Mouse (Mus musculus) midbrain, embryonic 10.5 days (tissue): ENCODE results near the gene Tmcc3. TPM values are rescaled to one million over a fixed set of nuclear protein-coding genes. Genes with fewer than 3 reads are reported as not detected.

Experiments
- DNase-seq: peaks from one replicate; pipeline ENCODE4 v3.0.0-alpha.2; 2017; ENCODE audit warnings: low spot score
- H3K27ac ChIP-seq: fragments of 300-500 bp; sonication (generic); replicated peaks from 2 replicates; pipeline ENCODE4 v1.5.1; 2016; ENCODE audit warnings: mild to moderate bottlenecking
- H3K27me3 ChIP-seq: fragments of 300-500 bp; sonication (generic); 2 replicates; pipeline ENCODE4 v1.6.1; 2016; ENCODE audit warnings: low read depth, mild to moderate bottlenecking; ENCODE audit not compliant: poor library complexity, severe bottlenecking
- H3K36me3 ChIP-seq: fragments of 300-500 bp; sonication (generic); 2 replicates; pipeline ENCODE4 v1.6.1; 2016; ENCODE audit warnings: mild to moderate bottlenecking, moderate library complexity
- H3K4me1 ChIP-seq: fragments of 300-500 bp; sonication (generic); 2 replicates; pipeline ENCODE4 v1.6.1; 2016
- H3K4me3 ChIP-seq: fragments of 300-500 bp; sonication (generic); 2 replicates; pipeline ENCODE4 v1.5.1; 2016; ENCODE audit warnings: mild to moderate bottlenecking, moderate library complexity
- H3K9me3 ChIP-seq: fragments of 300-500 bp; sonication (generic); replicated peaks from 2 replicates; pipeline ENCODE4 v1.6.1; 2016; ENCODE audit warnings: mild to moderate bottlenecking
- WGBS: fragments of 180-500 bp; shearing (Covaris S2); methylation state at CpG from one replicate; pipeline ENCODE4 v1.1.7; 2016; 5-methylcytosine and 5-hydroxymethylcytosine counted together
- polyA plus RNA-seq: library from polyadenylated mRNA; unstranded; fragments of >200 nt; fragmentation: Nextera tagmentation; extraction: Ambion mirVana; gene quantifications from 2 replicates; pipeline ENCODE4 v1.2.1, GENCODE M21; 2016

Gene Tmcc3
- polyA plus RNA-seq, 1 experiment from 2014 or later: 2.9 TPM

- no peaks in the 10 kb centered on the region for H3K27me3 ChIP-seq
- H3K27ac ChIP-seq: no peak overlapping the region
- no peaks in the 10 kb centered on the region for H3K9me3 ChIP-seq
- H3K4me1 ChIP-seq: peaks cover 28% of the 10 kb centered on the region
- DNase-seq: no peak
- 100% methylated on average over 2 of the region's 2 CpGs for WGBS
- no peaks in the 10 kb centered on the region for H3K36me3 ChIP-seq
- H3K4me3 ChIP-seq: no peak overlapping the region
Observed at GRCm38 (mm10) chr10:94299301-94299700, 12.4 kb upstream of the Tmcc3 start.

GRCm38 (mm10) chr10:94304064-94304657 lies 7.6 kb upstream of the Tmcc3 start:
- DNase-seq: no peak
- no peak overlapping the region for H3K27ac ChIP-seq
- 87% methylated on average over 9 of the region's 9 CpGs for WGBS
- no peak overlapping the region for H3K4me3 ChIP-seq
- H3K36me3 ChIP-seq: no peaks in the 10 kb centered on the region
- H3K9me3 ChIP-seq: peaks cover 7% of the 10 kb centered on the region; the same call in 1 of the 2 replicates
- H3K27me3 ChIP-seq: no peaks in the 10 kb centered on the region
- H3K4me1 ChIP-seq: no peaks in the 10 kb centered on the region

- Histone ChIP-seq H3K4me1 (no peaks in the 10 kb centered on the region), H3K4me3 (no peak overlapping the region)
- 67% methylated on average over 5 of the region's 5 CpGs for WGBS
Observed at GRCm38 (mm10) chr10:94305526-94305925, 6.2 kb upstream of the Tmcc3 start.

GRCm38 (mm10) chr10:94310499-94311267 lies 1.1 kb upstream of the Tmcc3 start:
- Histone ChIP-seq H3K36me3 (no peaks in the 10 kb centered on the region), H3K4me1 (peaks cover 16% of the 10 kb centered on the region), H3K27me3 (peaks cover 45% of the 10 kb centered on the region), H3K4me3 (no peak overlapping the region), H3K27ac (no peak overlapping the region), H3K9me3 (peaks cover 13% of the 10 kb centered on the region; the same call in 1 of the 2 replicates)
- DNase-seq: no peak
- WGBS: 81% methylated on average over 6 of the region's 9 CpGs

More at GRCm38 (mm10) chr10:94305526-94305925, 6.2 kb upstream of the Tmcc3 start:
- H3K9me3 ChIP-seq: peaks cover 13% of the 10 kb centered on the region; the same call in 1 of the 2 replicates
- no peak overlapping the region for H3K27ac ChIP-seq
- peaks cover 7% of the 10 kb centered on the region; the same call in 1 of the 2 replicates for H3K27me3 ChIP-seq
- DNase-seq: no peak
- H3K36me3 ChIP-seq: no peaks in the 10 kb centered on the region

GRCm38 (mm10) chr10:94312007-94312715 lies 412 bp downstream of the Tmcc3 start:
- WGBS: 1% methylated on average over 45 of the region's 45 CpGs
- H3K4me1 ChIP-seq: peaks cover 26% of the 10 kb centered on the region
- H3K27ac ChIP-seq: peak overlapping the region; percentile 76
- DNase-seq: peak; percentile 59
- H3K9me3 ChIP-seq: peaks cover 13% of the 10 kb centered on the region; the same call in 1 of the 2 replicates
- peaks cover 45% of the 10 kb centered on the region for H3K27me3 ChIP-seq
- peak overlapping the region; percentile 59 for H3K4me3 ChIP-seq
- no peaks in the 10 kb centered on the region for H3K36me3 ChIP-seq

GRCm38 (mm10) chr10:94313146-94313545 lies 1.4 kb downstream of the Tmcc3 start:
- H3K4me3 ChIP-seq: no peak overlapping the region
- H3K27me3 ChIP-seq: peaks cover 45% of the 10 kb centered on the region
- peaks cover 28% of the 10 kb centered on the region for H3K4me1 ChIP-seq
- H3K27ac ChIP-seq: no peak overlapping the region
- DNase-seq: no peak
- peaks cover 13% of the 10 kb centered on the region; the same call in 1 of the 2 replicates for H3K9me3 ChIP-seq
- WGBS: 84% methylated on average over 4 of the region's 4 CpGs
- H3K36me3 ChIP-seq: no peaks in the 10 kb centered on the region

GRCm38 (mm10) chr10:94318574-94318973 lies 6.8 kb downstream of the Tmcc3 start:
- Histone ChIP-seq H3K9me3 (no peaks in the 10 kb centered on the region), H3K4me3 (no peak overlapping the region), H3K4me1 (peaks cover 12% of the 10 kb centered on the region), H3K36me3 (no peaks in the 10 kb centered on the region), H3K27me3 (peaks cover 8% of the 10 kb centered on the region), H3K27ac (no peak overlapping the region)
- 58% methylated on average over 4 of the region's 4 CpGs for WGBS
- DNase-seq: no peak

- Histone ChIP-seq H3K9me3 (0 out of 2 replicates have a peak, but pooled peaks cover 2% of the 10 kb centered on the region), H3K4me3 (no peak overlapping the region), H3K4me1 (0 out of 2 replicates have a peak, but pooled peaks cover 2% of the 10 kb centered on the region), H3K36me3 (no peaks in the 10 kb centered on the region), H3K27me3 (no peaks in the 10 kb centered on the region), H3K27ac (no peak overlapping the region)
- no peak for DNase-seq
- 72% methylated on average over 5 of the region's 5 CpGs for WGBS
Observed at GRCm38 (mm10) chr10:94329962-94330361, 18.2 kb downstream of the Tmcc3 start.

GRCm38 (mm10) chr10:94332358-94333137 lies 20.8 kb downstream of the Tmcc3 start:
- 90% methylated on average over 16 of the region's 16 CpGs for WGBS
- no peaks in the 10 kb centered on the region for H3K27me3 ChIP-seq

GRCm38 (mm10) chr10:94333328-94333727 lies 21.6 kb downstream of the Tmcc3 start:
- H3K9me3 ChIP-seq: no peaks in the 10 kb centered on the region
- H3K4me3 ChIP-seq: no peak overlapping the region
- 87% methylated on average over 8 of the region's 8 CpGs for WGBS
- DNase-seq: no peak
- no peak overlapping the region for H3K27ac ChIP-seq
- H3K4me1 ChIP-seq: 0 out of 2 replicates have a peak, but pooled peaks cover 2% of the 10 kb centered on the region
- no peaks in the 10 kb centered on the region for H3K36me3 ChIP-seq
- H3K27me3 ChIP-seq: no peaks in the 10 kb centered on the region

More at GRCm38 (mm10) chr10:94332358-94333137, 20.8 kb downstream of the Tmcc3 start:
- DNase-seq: no peak
- Histone ChIP-seq H3K9me3 (no peaks in the 10 kb centered on the region), H3K36me3 (no peaks in the 10 kb centered on the region), H3K4me1 (0 out of 2 replicates have a peak, but pooled peaks cover 2% of the 10 kb centered on the region), H3K4me3 (no peak overlapping the region), H3K27ac (no peak overlapping the region)

GRCm38 (mm10) chr10:94335047-94335446 lies 23.3 kb downstream of the Tmcc3 start:
- Histone ChIP-seq H3K4me3 (no peak overlapping the region), H3K36me3 (no peaks in the 10 kb centered on the region), H3K27me3 (no peaks in the 10 kb centered on the region), H3K27ac (no peak overlapping the region), H3K9me3 (no peaks in the 10 kb centered on the region), H3K4me1 (no peaks in the 10 kb centered on the region)
- DNase-seq: no peak
- WGBS: 89% methylated on average over 10 of the region's 10 CpGs

- DNase-seq: no peak
- Histone ChIP-seq H3K9me3 (no peaks in the 10 kb centered on the region), H3K27me3 (no peaks in the 10 kb centered on the region), H3K4me3 (no peak overlapping the region), H3K36me3 (no peaks in the 10 kb centered on the region), H3K27ac (no peak overlapping the region), H3K4me1 (no peaks in the 10 kb centered on the region)
- WGBS: 93% methylated on average over 6 of the region's 6 CpGs
Observed at GRCm38 (mm10) chr10:94336071-94336470, 24.3 kb downstream of the Tmcc3 start.
